Mouse (Mus musculus) midbrain, embryonic 16.5 days (tissue): Measurements from ENCODE around the gene Sart3. TPM values are rescaled to one million over a fixed set of nuclear protein-coding genes. Genes with fewer than 3 reads are reported as not detected.

Source experiments
- ATAC-seq: fragments of 200-750 bp; cut with Nextera tagmentation; 2 replicates; pipeline ENCODE4 v1.8.0; 2017; ENCODE audit warnings: moderate TSS enrichment
- H3K27ac ChIP-seq: fragments of 300-500 bp; sonication (generic); 2 replicates; pipeline ENCODE4 v1.5.1; 2014; ENCODE audit warnings: mild to moderate bottlenecking, low read length, mixed read lengths
- H3K27me3 ChIP-seq: fragments of 300-500 bp; sonication (generic); 2 replicates; pipeline ENCODE4 v1.6.1; 2014; ENCODE audit warnings: low read depth, low read length, mixed read lengths; ENCODE audit not compliant: control insufficient read depth, insufficient read depth
- H3K36me3 ChIP-seq: fragments of 300-500 bp; sonication (generic); 2 replicates; pipeline ENCODE4 v1.6.1; 2014; ENCODE audit warnings: mild to moderate bottlenecking, low read length, moderate library complexity, mixed read lengths; ENCODE audit not compliant: control insufficient read depth, insufficient read depth
- H3K4me1 ChIP-seq: fragments of 300-500 bp; sonication (generic); 2 replicates; pipeline ENCODE4 v1.6.1; 2014; ENCODE audit warnings: mild to moderate bottlenecking, low read length, mixed read lengths; ENCODE audit not compliant: control insufficient read depth, insufficient read depth
- H3K4me2 ChIP-seq: fragments of 300-500 bp; sonication (generic); 2 replicates; pipeline ENCODE4 v1.6.1; 2014; ENCODE audit warnings: mild to moderate bottlenecking, low read length, mixed read lengths
- H3K4me3 ChIP-seq: fragments of 300-500 bp; sonication (generic); 2 replicates; pipeline ENCODE4 v1.5.1; 2014; ENCODE audit warnings: low read depth, mild to moderate bottlenecking, low read length, moderate library complexity, mixed read lengths
- H3K9ac ChIP-seq: fragments of 300-500 bp; sonication (generic); 2 replicates; pipeline ENCODE4 v1.6.1; 2014; ENCODE audit warnings: low read depth, low read length, mixed read lengths
- H3K9me3 ChIP-seq: fragments of 300-500 bp; sonication (generic); replicated peaks from 2 replicates; pipeline ENCODE4 v1.6.1; 2014; ENCODE audit warnings: mild to moderate bottlenecking, low read length, mixed read lengths; ENCODE audit not compliant: control insufficient read depth, poor library complexity, severe bottlenecking
- WGBS: fragments of 180-500 bp; shearing (Covaris S2); extraction: QIAGEN DNeasy Blood & Tissue Kit; methylation state at CpG from one replicate; pipeline ENCODE4 v1.1.7; 2014; 5-methylcytosine and 5-hydroxymethylcytosine counted together
- polyA plus RNA-seq: library from polyadenylated mRNA; unstranded; fragments of >200 nt; fragmentation: Nextera tagmentation; extraction: Ambion mirVana; gene quantifications from 2 replicates; pipeline ENCODE4 v1.2.1, GENCODE M21; 2015

The Sart3 gene
- polyA plus RNA-seq, 1 experiment from 2014 or later = 39.8 TPM

GRCm38 (mm10) chr5:113810111-113810510, 37.8 kb upstream of the Sart3 start:
- 90% methylated on average over 4 of the region's 4 CpGs for whole genome bisulfite sequencing
- H3K9me3 ChIP-seq = peaks cover 2% of the 10 kb centered on the region; the same call in 1 of the 2 replicates
- H3K36me3 ChIP-seq = no peaks in the 10 kb centered on the region
- H3K27me3 ChIP-seq = no peaks in the 10 kb centered on the region; the same call in none of the 2 replicates
- no peaks in the 10 kb centered on the region for H3K4me1 ChIP-seq
- H3K4me2 ChIP-seq = no peak overlapping the region
- no peak overlapping the region for H3K9ac ChIP-seq
- ATAC-seq = no peak
- H3K4me3 ChIP-seq = no peak overlapping the region
- no peak overlapping the region for H3K27ac ChIP-seq

- Histone ChIP-seq H3K27ac (no peak overlapping the region), H3K27me3 (no peaks in the 10 kb centered on the region; the same call in none of the 2 replicates), H3K4me2 (no peak overlapping the region), H3K9ac (no peak overlapping the region), H3K4me1 (no peaks in the 10 kb centered on the region), H3K9me3 (0 out of 2 replicates have a peak, but pooled peaks cover 2% of the 10 kb centered on the region), H3K4me3 (no peak overlapping the region), H3K36me3 (no peaks in the 10 kb centered on the region)
- no peak for ATAC-seq
- WGBS = 86% methylated on average over 2 of the region's 2 CpGs
Observed at GRCm38 (mm10) chr5:113808177-113808576, 35.9 kb upstream of the Sart3 start.

- H3K27ac ChIP-seq = no peak overlapping the region
- H3K9ac ChIP-seq = no peak overlapping the region
- no peaks in the 10 kb centered on the region for H3K36me3 ChIP-seq
- H3K27me3 ChIP-seq = no peaks in the 10 kb centered on the region; the same call in none of the 2 replicates
- no peak for ATAC-seq
- no peak overlapping the region for H3K4me3 ChIP-seq
- H3K9me3 ChIP-seq = 0 out of 2 replicates have a peak, but pooled peaks cover 2% of the 10 kb centered on the region
- H3K4me2 ChIP-seq = no peak overlapping the region
- no peaks in the 10 kb centered on the region for H3K4me1 ChIP-seq
- 57% methylated on average over 9 of the region's 9 CpGs for WGBS
Observed at GRCm38 (mm10) chr5:113807712-113808111, 35.4 kb upstream of the Sart3 start.

- H3K9me3 ChIP-seq = 0 out of 2 replicates have a peak, but pooled peaks cover 2% of the 10 kb centered on the region
- no peaks in the 10 kb centered on the region for H3K4me1 ChIP-seq
- H3K4me3 ChIP-seq = no peak overlapping the region
- H3K27me3 ChIP-seq = no peaks in the 10 kb centered on the region; the same call in none of the 2 replicates
- H3K36me3 ChIP-seq = no peaks in the 10 kb centered on the region
- 52% methylated on average over 10 of the region's 10 CpGs for WGBS
- H3K9ac ChIP-seq = no peak overlapping the region
- H3K4me2 ChIP-seq = no peak overlapping the region
- ATAC-seq = no peak
- H3K27ac ChIP-seq = no peak overlapping the region
Observed at GRCm38 (mm10) chr5:113806414-113806813, 34.1 kb upstream of the Sart3 start.

GRCm38 (mm10) chr5:113805301-113805700, 33.0 kb upstream of the Sart3 start:
- no peak overlapping the region for H3K27ac ChIP-seq
- no peak overlapping the region for H3K4me2 ChIP-seq
- H3K9me3 ChIP-seq = no peaks in the 10 kb centered on the region
- H3K36me3 ChIP-seq = no peaks in the 10 kb centered on the region
- no peak for ATAC-seq
- no peak overlapping the region for H3K4me3 ChIP-seq
- H3K27me3 ChIP-seq = no peaks in the 10 kb centered on the region; the same call in none of the 2 replicates
- 94% methylated on average over 9 of the region's 9 CpGs for WGBS
- H3K9ac ChIP-seq = no peak overlapping the region
- H3K4me1 ChIP-seq = no peaks in the 10 kb centered on the region

- Histone ChIP-seq H3K27me3 (no peaks in the 10 kb centered on the region; the same call in 1 of the 2 replicates), H3K36me3 (no peaks in the 10 kb centered on the region), H3K4me2 (no peak overlapping the region), H3K9me3 (no peaks in the 10 kb centered on the region), H3K4me3 (no peak overlapping the region), H3K9ac (no peak overlapping the region), H3K27ac (no peak overlapping the region), H3K4me1 (no peaks in the 10 kb centered on the region)
- WGBS = 62% methylated on average over 7 of the region's 7 CpGs
- ATAC-seq = no peak
Observed at GRCm38 (mm10) chr5:113804395-113804966, 32.2 kb upstream of the Sart3 start.

- no peak for ATAC-seq
- Histone ChIP-seq H3K9ac (no peak within 1 kb of the TSS), H3K4me1 (no peaks in the 10 kb centered on the region), H3K27me3 (no peaks in the 10 kb centered on the region; the same call in 1 of the 2 replicates), H3K27ac (no peak within 1 kb of the TSS), H3K9me3 (no peaks in the 10 kb centered on the region), H3K36me3 (no peaks in the 10 kb centered on the region), H3K4me3 (no peak within 1 kb of the TSS), H3K4me2 (no peak within 1 kb of the TSS)
- 3% methylated on average over 11 of the region's 11 CpGs for WGBS
Observed at GRCm38 (mm10) chr5:113800280-113800679, 28.0 kb upstream of the Sart3 start, which contains the start of gene Tmem119. Tmem119 (minus strand) TSS chr5:113800516.

GRCm38 (mm10) chr5:113799691-113800090, 27.4 kb upstream of the Sart3 start:
- WGBS = 54% methylated on average over 5 of the region's 5 CpGs
- Histone ChIP-seq H3K27me3 (no peaks in the 10 kb centered on the region), H3K4me3 (no peak overlapping the region), H3K9me3 (no peaks in the 10 kb centered on the region), H3K27ac (no peak overlapping the region), H3K4me2 (no peak overlapping the region), H3K4me1 (no peaks in the 10 kb centered on the region), H3K9ac (no peak overlapping the region), H3K36me3 (no peaks in the 10 kb centered on the region)
- no peak for ATAC-seq

GRCm38 (mm10) chr5:113798525-113798924, 26.2 kb upstream of the Sart3 start:
- ATAC-seq = no peak
- 86% methylated on average over 9 of the region's 9 CpGs for WGBS
- no peaks in the 10 kb centered on the region for H3K4me1 ChIP-seq
- no peak overlapping the region for H3K4me3 ChIP-seq
- no peak overlapping the region for H3K4me2 ChIP-seq
- no peaks in the 10 kb centered on the region for H3K9me3 ChIP-seq
- no peak overlapping the region for H3K9ac ChIP-seq
- H3K27ac ChIP-seq = no peak overlapping the region
- no peaks in the 10 kb centered on the region for H3K36me3 ChIP-seq
- H3K27me3 ChIP-seq = no peaks in the 10 kb centered on the region
